Mouse (Mus musculus) kidney, adult 2 months (tissue): ENCODE measurements around the gene Zranb2. TPM values are rescaled to one million over a fixed set of nuclear protein-coding genes. Genes with fewer than 3 reads are reported as not detected.
A peak's percentile ranks its signal among the peaks of the same experiment; 100 is the strongest.

ENCODE experiments used
- DNase-seq: peaks from one replicate; pipeline ENCODE4 v3.0.0; 2021
- H3K27ac ChIP-seq: fragments of 200-500 bp; 2 replicates; pipeline ENCODE4 v1.5.1; 2012; ENCODE audit warnings: low read depth, low read length, control low read depth, inconsistent platforms; ENCODE audit not compliant: insufficient read depth
- H3K27me3 ChIP-seq: fragments of 200-500 bp; replicated peaks from 2 replicates; pipeline ENCODE4 v1.6.1; 2012; ENCODE audit warnings: mild to moderate bottlenecking, moderate library complexity, low read length, inconsistent platforms; ENCODE audit not compliant: control insufficient read depth, insufficient read depth
- H3K36me3 ChIP-seq: fragments of 200-500 bp; 2 replicates; pipeline ENCODE4 v1.6.1; 2012; ENCODE audit warnings: mild to moderate bottlenecking, moderate library complexity, low read length, inconsistent platforms; ENCODE audit not compliant: control insufficient read depth, insufficient read depth
- H3K4me1 ChIP-seq: fragments of 200-500 bp; 2 replicates; pipeline ENCODE4 v1.6.1; 2011; ENCODE audit warnings: low read length; ENCODE audit not compliant: control insufficient read depth, insufficient read depth
- H3K4me3 ChIP-seq: fragments of 200-500 bp; 2 replicates; pipeline ENCODE4 v1.5.1; 2011; ENCODE audit warnings: mild to moderate bottlenecking, low read depth, low read length, control low read depth; ENCODE audit not compliant: insufficient read depth
- CTCF ChIP-seq: fragments of 200-500 bp; conservative IDR thresholded peaks from 2 replicates; pipeline ENCODE4 v1.5.1; 2011; ENCODE audit warnings: low read depth, mild to moderate bottlenecking, control low read depth, low read length, moderate library complexity, mixed read lengths; ENCODE audit not compliant: insufficient read depth, insufficient read length
- POLR2A ChIP-seq: fragments of 200-500 bp; IDR thresholded peaks from one replicate; pipeline ENCODE4 v1.6.1; 2011; ENCODE audit warnings: low read depth, low read length, control low read depth
- WGBS: fragments of 180-500 bp; shearing (Covaris S2); methylation state at CpG from one replicate; pipeline ENCODE4 v1.1.7; 2018; 5-methylcytosine and 5-hydroxymethylcytosine counted together
- polyA plus RNA-seq: library from polyadenylated mRNA; depleted of rRNA; stranded (reverse); fragments of >200 nt; gene quantifications from 2 replicates; pipeline ENCODE4 v1.2.3, GENCODE M21; 2012

The Zranb2 gene
- polyA plus RNA-seq, 1 experiment = 10.2 TPM

GRCm38 (mm10) chr3:157523834-157524233 lies 10.1 kb upstream of the Zranb2 start:
- Histone ChIP-seq H3K27me3 (no peaks in the 10 kb centered on the region), H3K36me3 (no peaks in the 10 kb centered on the region), H3K4me3 (no peak overlapping the region), H3K4me1 (no peaks in the 10 kb centered on the region), H3K27ac (no peak overlapping the region)
- 38% methylated on average over 1 of the region's 1 CpGs for WGBS
- no peak for DNase-seq
- TF ChIP-seq CTCF = no peak
- no peak for TF ChIP-seq POLR2A

- no peaks in the 10 kb centered on the region for H3K4me1 ChIP-seq
- H3K4me3 ChIP-seq = no peak overlapping the region
- TF ChIP-seq POLR2A (no peak), CTCF (no peak)
- H3K36me3 ChIP-seq = no peaks in the 10 kb centered on the region
- WGBS = 84% methylated on average over 2 of the region's 2 CpGs
- H3K27ac ChIP-seq = no peak overlapping the region
- no peak for DNase-seq
- H3K27me3 ChIP-seq = no peaks in the 10 kb centered on the region
These were observed 2.4 kb upstream of the Zranb2 start for GRCm38 (mm10) chr3:157531585-157531984.

GRCm38 (mm10) chr3:157534786-157535415 lies 941 bp downstream of the Zranb2 start:
- TF ChIP-seq CTCF = no peak
- no peak for TF ChIP-seq POLR2A
- WGBS = 2% methylated on average over 15 of the region's 15 CpGs

GRCm38 (mm10) chr3:157549323-157549722 lies 15.4 kb downstream of the Zranb2 start:
- Histone ChIP-seq H3K36me3 (peaks cover 4% of the 10 kb centered on the region), H3K27me3 (no peaks in the 10 kb centered on the region), H3K4me1 (no peaks in the 10 kb centered on the region), H3K27ac (no peak overlapping the region), H3K4me3 (no peak overlapping the region)
- DNase-seq = no peak
- 96% methylated on average over 2 of the region's 2 CpGs for WGBS
- no peak for TF ChIP-seq POLR2A
- no peak for TF ChIP-seq CTCF

More at GRCm38 (mm10) chr3:157534786-157535415, 941 bp downstream of the Zranb2 start:
- no peaks in the 10 kb centered on the region for H3K4me1 ChIP-seq
- H3K36me3 ChIP-seq = peaks cover 5% of the 10 kb centered on the region
- H3K27ac ChIP-seq = peak overlapping the region; percentile 99
- H3K27me3 ChIP-seq = no peaks in the 10 kb centered on the region
- DNase-seq = no peak
- peak overlapping the region; percentile 64 for H3K4me3 ChIP-seq

- H3K27me3 ChIP-seq = no peaks in the 10 kb centered on the region
- H3K4me1 ChIP-seq = no peaks in the 10 kb centered on the region
- no peak overlapping the region for H3K27ac ChIP-seq
- TF ChIP-seq POLR2A (no peak), CTCF (no peak)
- peaks cover 1% of the 10 kb centered on the region; the same call in 1 of the 2 replicates for H3K36me3 ChIP-seq
- no peak overlapping the region for H3K4me3 ChIP-seq
- no peak for DNase-seq
- 93% methylated on average over 3 of the region's 3 CpGs for whole genome bisulfite sequencing
These were observed 16.0 kb downstream of the Zranb2 start for GRCm38 (mm10) chr3:157549758-157550600.

- no peaks in the 10 kb centered on the region; the same call in 1 of the 2 replicates for H3K4me1 ChIP-seq
- H3K36me3 ChIP-seq = no peaks in the 10 kb centered on the region
- H3K27ac ChIP-seq = no peak overlapping the region
- no peaks in the 10 kb centered on the region for H3K27me3 ChIP-seq
- peak; percentile 69 for DNase-seq
- WGBS = 4% methylated on average over 2 of the region's 2 CpGs
- H3K4me3 ChIP-seq = no peak overlapping the region
- TF ChIP-seq CTCF (no peak), POLR2A (no peak)
These were observed 31.2 kb downstream of the Zranb2 start for GRCm38 (mm10) chr3:157565196-157565595.
